Mouse (Mus musculus) small intestine, adult 2 months (tissue): ENCODE results near the gene Prkaa1.

Experiments
- CTCF ChIP-seq: fragments of 200-500 bp; IDR thresholded peaks from 2 replicates; pipeline ENCODE4 v1.5.1; 2012; ENCODE audit warnings: low read depth, mild to moderate bottlenecking, control low read depth, inconsistent platforms, low read length, moderate library complexity, mixed read lengths; ENCODE audit not compliant: insufficient replicate concordance, insufficient read length; ENCODE audit errors: extremely low read depth
- POLR2A ChIP-seq: fragments of 200-500 bp; IDR thresholded peaks from 2 replicates; pipeline ENCODE4 v1.6.1; 2012; ENCODE audit warnings: low read depth, mild to moderate bottlenecking, control low read depth, inconsistent platforms, low read length, moderate library complexity

DNA sequence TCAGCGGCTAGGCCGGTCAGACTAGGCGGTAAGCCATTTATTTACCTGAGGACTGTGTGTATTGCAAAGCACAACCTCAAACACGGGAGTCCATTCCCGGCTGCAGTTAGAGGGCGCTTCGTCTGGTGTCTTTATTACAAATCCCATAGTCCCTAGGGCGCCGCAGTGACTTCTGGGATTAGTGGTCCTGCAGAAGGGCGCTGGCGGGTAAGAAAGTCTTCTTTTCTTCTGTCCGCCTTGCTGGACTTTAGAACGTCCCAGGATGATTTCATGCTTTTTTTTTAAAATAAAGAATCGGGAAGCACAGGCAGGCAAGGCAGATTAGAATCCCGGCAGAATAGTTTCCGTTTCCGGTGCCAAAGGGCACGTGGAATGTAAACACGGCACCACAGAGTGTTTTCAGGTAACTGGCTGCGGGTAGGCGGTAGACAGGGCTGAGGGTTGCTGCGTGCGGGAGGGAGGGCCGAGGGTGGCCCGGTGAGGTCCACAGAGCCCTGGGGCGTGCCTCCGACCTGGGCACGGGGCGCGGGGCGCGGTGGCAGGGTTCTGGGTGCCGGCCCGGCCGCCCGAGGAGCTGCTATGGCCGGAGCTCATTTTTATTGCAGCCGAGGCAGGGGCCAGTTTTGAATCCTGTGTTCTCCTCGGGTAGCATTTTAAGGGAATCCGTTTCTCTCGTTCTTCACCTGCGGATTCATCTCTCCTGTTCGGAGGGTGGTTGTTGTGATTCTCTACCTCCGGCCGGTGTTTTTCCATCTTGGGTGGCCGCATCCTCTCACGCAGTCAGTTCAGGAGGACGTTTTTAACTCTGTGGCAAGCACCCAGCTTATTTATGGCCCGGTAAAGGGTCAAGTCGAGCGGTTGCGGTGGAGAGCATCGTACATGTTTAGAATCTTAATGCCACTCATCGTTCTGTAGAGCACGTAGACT lies 42.0 kb downstream of the Prkaa1 start, which contains the start of gene Ttc33:
- TF ChIP-seq CTCF (no peak; the same call in 1 of the 2 replicates), POLR2A (peak; percentile 42)
